14 mouse cellular contexts compared by ENCODE assay signal in the genomic region with DNA sequence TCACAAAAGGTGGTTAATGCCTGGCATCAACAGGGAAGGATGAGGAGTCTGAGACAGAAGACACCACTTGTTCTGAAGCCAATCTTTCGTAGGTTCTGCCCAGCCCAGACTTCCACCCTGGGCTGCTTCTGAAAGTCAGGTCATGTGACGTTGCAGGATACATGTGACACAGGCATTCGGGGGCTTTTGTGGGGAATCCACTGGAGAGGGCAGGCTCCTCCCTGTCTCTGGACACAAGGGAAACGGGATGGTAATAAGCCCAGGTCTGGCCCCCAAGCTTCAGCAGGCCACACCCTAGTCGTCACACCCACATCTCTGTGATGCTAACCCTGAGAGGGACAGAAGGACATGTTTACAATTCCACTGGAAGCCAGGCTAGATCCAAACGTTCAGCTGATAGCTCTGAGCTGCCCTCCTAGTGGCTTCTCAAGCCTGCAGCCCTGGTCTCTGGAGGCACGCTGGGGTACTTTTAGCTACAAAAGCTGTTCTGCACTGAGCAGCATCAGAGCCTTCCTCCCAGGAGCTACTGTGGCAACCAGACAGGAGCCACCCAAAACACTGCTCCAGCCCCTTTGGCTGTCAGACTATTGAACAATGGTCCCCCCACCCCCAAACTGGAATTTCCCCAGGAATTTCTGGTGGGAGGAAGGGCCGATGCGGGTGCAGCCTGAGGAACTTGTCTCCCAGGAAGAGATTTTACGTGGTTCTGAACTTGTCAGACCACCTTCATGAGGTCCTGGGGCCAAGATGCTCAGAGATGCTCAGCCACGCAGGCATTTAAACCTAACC. TPM values are rescaled to one million over a fixed set of nuclear protein-coding genes. Genes with fewer than 3 reads are reported as not detected.
DNase-seq lines count a peak whose midpoint lies in the region; ATAC-seq and TF ChIP-seq lines count a peak whose summit lies in the region.
"Had no signal": no experiment of that assay in that cellular context is flagged by ENCODE, and none has a peak within 500 bp of the region (broad histone marks: within the 10 kb centered on the region; RNA-seq: fewer than 3 reads in every experiment).

No protein-coding gene starts in this region.

- 47% methylated on average over 11 of the region's 11 CpGs for WGBS in kidney, embryonic 14.5 days
- WGBS in midbrain, embryonic 10.5 days = 70% methylated on average over 11 of the region's 11 CpGs
- WGBS in midbrain, embryonic 14.5 days = 61% methylated on average over 11 of the region's 11 CpGs
- 30% methylated on average over 11 of the region's 11 CpGs for WGBS in stomach, postnatal 0 days

- no peak overlapping the region for H3K4me2 ChIP-seq in kidney, embryonic 14.5 days (replicated peaks; ENCODE audit: low read depth, low read length)
- H3K4me2 ChIP-seq in midbrain, embryonic 14.5 days (ENCODE audit: low read length) = no peak overlapping the region
- no peak overlapping the region for H3K4me2 ChIP-seq in stomach, postnatal 0 days (replicated peaks; ENCODE audit: low read depth)
- H3K4me2 ChIP-seq: heart, embryonic 13.5 days; liver, embryonic 13.5 days; midbrain, embryonic 13.5 days; neural tube, embryonic 13.5 days had no signal

- TF ChIP-seq EP300 in stomach, postnatal 0 days (optimal IDR thresholded peaks at IDR 0.05) = no peak

- no peak for TF ChIP-seq CTCF in bone marrow macrophage, adult 2 months (IDR thresholded peaks at IDR 0.05; ENCODE audit: low read depth, low read length)
- TF ChIP-seq CTCF in stomach, postnatal 0 days (IDR thresholded peaks at IDR 0.05; ENCODE audit: low read depth) = 0 out of 2 replicates have a peak, but pooled peaks have one; percentile 2

- no peak overlapping the region for H3K9ac ChIP-seq in kidney, embryonic 14.5 days (ENCODE audit: low read depth, low read length)
- no peak overlapping the region for H3K9ac ChIP-seq in midbrain, embryonic 14.5 days (replicated peaks; ENCODE audit: low read length)
- H3K9ac ChIP-seq in stomach, postnatal 0 days (ENCODE audit: low read length) = no peak overlapping the region
- H3K9ac ChIP-seq: heart, embryonic 13.5 days; liver, embryonic 13.5 days; midbrain, embryonic 13.5 days; neural tube, embryonic 13.5 days had no signal

- DNase-seq in kidney, adult 11 months = no peak
- DNase-seq in midbrain, embryonic 10.5 days (ENCODE audit: low spot score) = no peak
- DNase-seq in midbrain, embryonic 14.5 days = no peak
- DNase-seq in stomach, postnatal 0 days (ENCODE audit: low spot score) = no peak
- DNase-seq in c-Kit-positive CD71-positive TER-119-positive erythroid progenitor cells, embryonic 14.5 days (ENCODE audit: low spot score) = no peak
- DNase-seq: cerebellum, adult 9-11 months; liver, embryonic 13.5 days; retina, postnatal 1 day; spleen, adult 18-20 months had no signal

- peak; percentile 34; the same call in 1 of the 2 replicates for ATAC-seq in kidney, embryonic 14.5 days (ENCODE audit: low FRiP score, low TSS enrichment)
- no peak for ATAC-seq in midbrain, embryonic 14.5 days (ENCODE audit: low FRiP score, low TSS enrichment)
- ATAC-seq in stomach, postnatal 0 days (ENCODE audit: low FRiP score, low TSS enrichment) = peak; percentile 36
- ATAC-seq: midbrain, embryonic 13.5 days had no signal

- no peaks in the 10 kb centered on the region for H3K9me3 ChIP-seq in kidney, embryonic 14.5 days (ENCODE audit: control insufficient read depth, low read length)
- no peaks in the 10 kb centered on the region for H3K9me3 ChIP-seq in midbrain, embryonic 10.5 days (replicated peaks)
- H3K9me3 ChIP-seq in midbrain, embryonic 14.5 days (ENCODE audit: control insufficient read depth, low read length) = no peaks in the 10 kb centered on the region
- no peaks in the 10 kb centered on the region for H3K9me3 ChIP-seq in stomach, postnatal 0 days (ENCODE audit: control insufficient read depth, low read length)
- H3K9me3 ChIP-seq: heart, embryonic 13.5 days; liver, embryonic 13.5 days; midbrain, embryonic 13.5 days; neural tube, embryonic 13.5 days had no signal

- peaks cover 5% of the 10 kb centered on the region; the same call in 1 of the 2 replicates for H3K4me1 ChIP-seq in kidney, embryonic 14.5 days (ENCODE audit: control insufficient read depth, insufficient read depth, low read length)
- H3K4me1 ChIP-seq in midbrain, embryonic 10.5 days = peaks cover 8% of the 10 kb centered on the region
- no peaks in the 10 kb centered on the region; the same call in 1 of the 2 replicates for H3K4me1 ChIP-seq in midbrain, embryonic 14.5 days (ENCODE audit: control insufficient read depth, insufficient read depth, low read length)
- H3K4me1 ChIP-seq in bone marrow macrophage, adult 2 months (ENCODE audit: control insufficient read depth, insufficient read depth, low read length) = peaks cover 41% of the 10 kb centered on the region
- 0 out of 2 replicates have a peak, but pooled peaks cover 2% of the 10 kb centered on the region for H3K4me1 ChIP-seq in stomach, postnatal 0 days (replicated peaks; ENCODE audit: control insufficient read depth, insufficient read depth)

- no peaks in the 10 kb centered on the region for H3K27me3 ChIP-seq in kidney, embryonic 14.5 days (ENCODE audit: control insufficient read depth, insufficient read depth, low read length)
- no peaks in the 10 kb centered on the region for H3K27me3 ChIP-seq in midbrain, embryonic 10.5 days (ENCODE audit: low read depth, poor library complexity, severe bottlenecking)
- no peaks in the 10 kb centered on the region for H3K27me3 ChIP-seq in midbrain, embryonic 14.5 days (ENCODE audit: control insufficient read depth, insufficient read depth, low read length)
- H3K27me3 ChIP-seq in stomach, postnatal 0 days (ENCODE audit: control insufficient read depth, insufficient read depth, low read length) = no peaks in the 10 kb centered on the region
- H3K27me3 ChIP-seq: heart, embryonic 13.5 days; liver, embryonic 13.5 days; midbrain, embryonic 13.5 days; neural tube, embryonic 13.5 days had no signal

- no peak overlapping the region for H3K4me3 ChIP-seq in kidney, embryonic 14.5 days (ENCODE audit: low read length)
- no peak overlapping the region for H3K4me3 ChIP-seq in midbrain, embryonic 10.5 days
- no peak overlapping the region for H3K4me3 ChIP-seq in midbrain, embryonic 14.5 days (replicated peaks; ENCODE audit: low read depth, low read length)
- H3K4me3 ChIP-seq in bone marrow macrophage, adult 2 months (ENCODE audit: insufficient read depth, low read length) = no peak overlapping the region
- H3K4me3 ChIP-seq in stomach, postnatal 0 days (ENCODE audit: low read depth, low read length) = no peak overlapping the region
- H3K4me3 ChIP-seq: heart, embryonic 13.5 days; liver, embryonic 13.5 days; midbrain, embryonic 13.5 days; neural tube, embryonic 13.5 days had no signal

- no peak overlapping the region for H3K27ac ChIP-seq in kidney, embryonic 14.5 days (ENCODE audit: low read depth, low read length)
- peak overlapping the region; percentile 52 for H3K27ac ChIP-seq in midbrain, embryonic 10.5 days (replicated peaks)
- H3K27ac ChIP-seq in midbrain, embryonic 14.5 days (replicated peaks; ENCODE audit: low read depth, low read length) = no peak overlapping the region
- peak overlapping the region; percentile 42 for H3K27ac ChIP-seq in bone marrow macrophage, adult 2 months (ENCODE audit: insufficient read depth, low read depth, low read length)
- H3K27ac ChIP-seq in stomach, postnatal 0 days (replicated peaks) = peak overlapping the region; percentile 40; the same call in 1 of the 2 replicates
- H3K27ac ChIP-seq: heart, embryonic 13.5 days; liver, embryonic 13.5 days; midbrain, embryonic 13.5 days; neural tube, embryonic 13.5 days had no signal

- no peaks in the 10 kb centered on the region for H3K36me3 ChIP-seq in kidney, embryonic 14.5 days (ENCODE audit: control insufficient read depth, insufficient read depth, low read length)
- H3K36me3 ChIP-seq in midbrain, embryonic 10.5 days = no peaks in the 10 kb centered on the region
- H3K36me3 ChIP-seq in midbrain, embryonic 14.5 days (ENCODE audit: control insufficient read depth, insufficient read depth, low read length) = no peaks in the 10 kb centered on the region
- H3K36me3 ChIP-seq in stomach, postnatal 0 days (ENCODE audit: control insufficient read depth, insufficient read depth, low read length) = no peaks in the 10 kb centered on the region
- H3K36me3 ChIP-seq: heart, embryonic 13.5 days; liver, embryonic 13.5 days; midbrain, embryonic 13.5 days; neural tube, embryonic 13.5 days had no signal

- TF ChIP-seq POLR2A in bone marrow macrophage, adult 2 months (IDR thresholded peaks at IDR 0.05; ENCODE audit: borderline replicate concordance, low read depth, low read length) = no peak

RNA-seq across cellular contexts. Expression of a gene that starts 42.7 kb away (rescaled TPM):
- 32.5 and 54.4 TPM in 2 replicates for polyA plus RNA-seq in kidney, embryonic 14.5 days (2014; fragmentation: Nextera tagmentation; extraction: Ambion mirVana)
- 86.7 and 106 TPM in 2 replicates for polyA plus RNA-seq in midbrain, embryonic 10.5 days (2016; fragmentation: Nextera tagmentation; extraction: Ambion mirVana)
- 129 and 169 TPM in 2 replicates for polyA plus RNA-seq in midbrain, embryonic 14.5 days (2014; fragmentation: Nextera tagmentation; extraction: Ambion mirVana)
- 0.73 and 1.2 TPM in 2 replicates for polyA plus RNA-seq in bone marrow macrophage, adult 2 months (2012; ENCODE audit: insufficient read depth, insufficient read length, missing spikeins)
- 11.8 and 12.2 TPM in 2 replicates for polyA plus RNA-seq in stomach, postnatal 0 days (2015; fragmentation: Nextera tagmentation; extraction: Ambion mirVana)

RNA-seq across cellular contexts. Expression of a gene that starts 48.0 kb away (rescaled TPM):
- 104 and 121 TPM in 2 replicates for polyA plus RNA-seq in kidney, embryonic 14.5 days (2014; fragmentation: Nextera tagmentation; extraction: Ambion mirVana)
- 97.9 and 106 TPM in 2 replicates for polyA plus RNA-seq in midbrain, embryonic 10.5 days (2016; fragmentation: Nextera tagmentation; extraction: Ambion mirVana)
- polyA plus RNA-seq in midbrain, embryonic 14.5 days (2014; fragmentation: Nextera tagmentation; extraction: Ambion mirVana) = 20.7 and 32.0 TPM in 2 replicates
- 218 and 241 TPM in 2 replicates for polyA plus RNA-seq in bone marrow macrophage, adult 2 months (2012; ENCODE audit: insufficient read depth, insufficient read length, missing spikeins)
- polyA plus RNA-seq in stomach, postnatal 0 days (2015; fragmentation: Nextera tagmentation; extraction: Ambion mirVana) = 68.1 and 69.5 TPM in 2 replicates

Comparison
In these comparisons a context has a peak if more than half of its experiments do, and no peak if none do; other contexts are left out.
1. H3K27ac ChIP-seq: peak in midbrain, embryonic 10.5 days (single experiment), bone marrow macrophage, adult 2 months (single experiment) and stomach, postnatal 0 days (single experiment); none in kidney, embryonic 14.5 days (single experiment) and midbrain, embryonic 14.5 days (single experiment).